Mouse (Mus musculus): Measurements from ENCODE around the gene Cdkn1c. TPM values are rescaled to one million over a fixed set of nuclear protein-coding genes. Genes with fewer than 3 reads are reported as not detected.

Cdkn1c gene
- 15.0 TPM for polyA plus RNA-seq (2014; fragmentation: Illumina TruSeq; extraction: RNeasy Lipid Tissue Mini Kit (QIAGEN cat#74804); ENCODE audit: low read depth, low replicate concordance)

GRCm38 (mm10) chr7:143460874-143461273, at the start of gene Cdkn1c:
TSS of gene Cdkn1c (minus strand) at chr7:143461050.

GRCm38 (mm10) chr7:143502418-143503200, 41.8 kb upstream of the Cdkn1c start, which contains the start of gene Phlda2:
TSS of gene Phlda2 (minus strand) at chr7:143503150.

GRCm38 (mm10) chr7:143473347-143474101, 12.7 kb upstream of the Cdkn1c start, which contains the start of gene Slc22a18:
TSS of gene Slc22a18 (plus strand) at chr7:143473736.

Other genes starting within 250 kb of the Cdkn1c start
- gene Slc22a18, start 12.7 kb upstream of the Cdkn1c start, polyA plus RNA-seq (2014; fragmentation: Illumina TruSeq; extraction: RNeasy Lipid Tissue Mini Kit (QIAGEN cat#74804); ENCODE audit: low read depth, low replicate concordance) = 0.98 TPM
- gene Phlda2, start 42.1 kb upstream of the Cdkn1c start, polyA plus RNA-seq (2014; fragmentation: Illumina TruSeq; extraction: RNeasy Lipid Tissue Mini Kit (QIAGEN cat#74804); ENCODE audit: low read depth, low replicate concordance) = not detected
- 89.8 TPM for gene Nap1l4, start 88.1 kb upstream of the Cdkn1c start, polyA plus RNA-seq (2014; fragmentation: Illumina TruSeq; extraction: RNeasy Lipid Tissue Mini Kit (QIAGEN cat#74804); ENCODE audit: low read depth, low replicate concordance)
- 21.7 TPM for gene Cars, start 139.0 kb upstream of the Cdkn1c start, polyA plus RNA-seq (2014; fragmentation: Illumina TruSeq; extraction: RNeasy Lipid Tissue Mini Kit (QIAGEN cat#74804); ENCODE audit: low read depth, low replicate concordance)
- gene Tnfrsf26, start 167.7 kb upstream of the Cdkn1c start, polyA plus RNA-seq (2014; fragmentation: Illumina TruSeq; extraction: RNeasy Lipid Tissue Mini Kit (QIAGEN cat#74804); ENCODE audit: low read depth, low replicate concordance) = 1.3 TPM
- 2.6 TPM for gene Tnfrsf22, start 188.6 kb upstream of the Cdkn1c start, polyA plus RNA-seq (2014; fragmentation: Illumina TruSeq; extraction: RNeasy Lipid Tissue Mini Kit (QIAGEN cat#74804); ENCODE audit: low read depth, low replicate concordance)
- 5.8 TPM for gene Tnfrsf23, start 224.8 kb upstream of the Cdkn1c start, polyA plus RNA-seq (2014; fragmentation: Illumina TruSeq; extraction: RNeasy Lipid Tissue Mini Kit (QIAGEN cat#74804); ENCODE audit: low read depth, low replicate concordance)